Mouse (Mus musculus) liver, postnatal 0 days (tissue): ENCODE results near the gene Lrrc39. TPM values are rescaled to one million over a fixed set of nuclear protein-coding genes. Genes with fewer than 3 reads are reported as not detected.

Experiments used
- ATAC-seq: fragments of 200-750 bp; cut with Nextera tagmentation; 2 replicates; pipeline ENCODE4 v1.8.0; 2017; ENCODE audit warnings: mild to moderate bottlenecking, moderate library complexity
- DNase-seq: peaks from one replicate; pipeline ENCODE4 v3.0.0-alpha.2; 2016
- H3K27ac ChIP-seq: fragments of 300-500 bp; sonication (generic); 2 replicates; pipeline ENCODE4 v1.5.1; 2014; ENCODE audit warnings: antibody characterized with exemption, moderate library complexity, mild to moderate bottlenecking, low read depth
- H3K27me3 ChIP-seq: fragments of 300-500 bp; sonication (generic); 2 replicates; pipeline ENCODE4 v1.6.1; 2014; ENCODE audit warnings: low read length, control low read depth, mixed read lengths; ENCODE audit not compliant: insufficient read depth
- H3K36me3 ChIP-seq: fragments of 300-500 bp; sonication (generic); replicated peaks from 2 replicates; pipeline ENCODE4 v1.6.1; 2014; ENCODE audit warnings: mild to moderate bottlenecking, control low read depth, low read length, moderate library complexity, mixed read lengths; ENCODE audit not compliant: insufficient read depth
- H3K4me1 ChIP-seq: fragments of 300-500 bp; sonication (generic); 2 replicates; pipeline ENCODE4 v1.6.1; 2014; ENCODE audit warnings: antibody characterized with exemption, mild to moderate bottlenecking, control low read depth; ENCODE audit not compliant: insufficient read depth
- H3K4me2 ChIP-seq: fragments of 300-500 bp; sonication (generic); 2 replicates; pipeline ENCODE4 v1.6.1; 2014; ENCODE audit warnings: low read depth, mild to moderate bottlenecking, low read length, moderate library complexity, mixed read lengths
- H3K4me3 ChIP-seq: fragments of 300-500 bp; sonication (generic); 2 replicates; pipeline ENCODE4 v1.5.1; 2014; ENCODE audit warnings: low read depth, low read length
- H3K9ac ChIP-seq: fragments of 300-500 bp; sonication (generic); replicated peaks from 2 replicates; pipeline ENCODE4 v1.6.1; 2014; ENCODE audit warnings: mild to moderate bottlenecking, moderate library complexity
- H3K9me3 ChIP-seq: fragments of 300-500 bp; sonication (generic); 2 replicates; pipeline ENCODE4 v1.6.1; 2016; ENCODE audit warnings: mild to moderate bottlenecking, control low read depth, low read length, mixed read lengths
- CTCF ChIP-seq: sonication (generic); IDR thresholded peaks from 2 replicates; pipeline ENCODE4 v1.5.1; 2016; ENCODE audit warnings: antibody characterized with exemption, low read depth
- EP300 ChIP-seq: IDR thresholded peaks from 2 replicates; pipeline ENCODE4 v1.6.1; 2016; ENCODE audit warnings: antibody characterized with exemption, low read depth, mild to moderate bottlenecking
- whole genome bisulfite sequencing: fragments of 180-500 bp; shearing (Covaris S2); extraction: QIAGEN DNeasy Blood & Tissue Kit; methylation state at CpG from one replicate; pipeline ENCODE4 v1.1.7; 2014; ENCODE audit not compliant: insufficient replicate concordance; 5-methylcytosine and 5-hydroxymethylcytosine counted together
- polyA plus RNA-seq: library from polyadenylated mRNA; unstranded; fragments of >200 nt; fragmentation: Nextera tagmentation; extraction: Ambion mirVana; gene quantifications from 2 replicates; pipeline ENCODE4 v1.2.1, GENCODE M21; 2015

Lrrc39 gene
- 1.6 and 1.9 TPM in 2 replicates for polyA plus RNA-seq

DNA sequence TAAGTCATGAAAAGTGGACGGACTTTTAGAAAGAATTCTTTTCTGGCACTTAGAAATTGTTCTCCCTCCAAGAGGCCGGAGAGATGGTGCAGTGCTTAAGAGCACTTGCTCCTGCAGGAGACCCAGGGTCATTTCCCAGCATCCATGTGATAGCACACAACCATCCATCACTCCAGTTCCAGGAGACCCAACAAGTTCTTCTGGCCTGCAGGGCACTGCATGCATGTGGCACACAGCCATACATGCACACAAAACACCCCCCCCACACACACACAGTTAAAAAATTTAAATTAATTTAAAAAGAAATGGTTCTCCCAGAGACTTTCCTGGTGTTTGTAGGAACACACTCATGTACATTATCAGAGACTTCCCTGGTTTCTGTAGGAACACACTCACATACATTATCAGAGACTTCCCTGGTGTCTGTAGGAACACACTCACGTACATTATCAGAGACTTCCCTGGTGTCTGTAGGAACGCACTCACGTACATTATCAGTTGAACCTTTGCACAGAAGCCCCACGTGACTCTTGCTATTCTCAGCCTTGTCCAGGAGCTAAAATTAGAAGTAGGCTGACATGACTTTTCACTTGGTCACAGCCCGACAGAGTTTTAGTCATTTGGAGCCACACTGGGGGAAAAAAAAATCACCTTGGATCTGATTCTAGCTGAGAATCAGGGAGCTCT, at the start of gene Lrrc39:
Lrrc39 (plus strand) TSS at position 566 of the 687 bp plus-strand sequence.
- Histone ChIP-seq H3K27me3 (no peaks in the 10 kb centered on the region), H3K36me3 (no peaks in the 10 kb centered on the region), H3K4me2 (peak within 1 kb of the TSS; percentile 65), H3K4me1 (peaks cover 11% of the 10 kb centered on the region), H3K9ac (peak within 1 kb of the TSS; percentile 63), H3K27ac (peak within 1 kb of the TSS; percentile 71), H3K4me3 (peak within 1 kb of the TSS; percentile 36), H3K9me3 (peaks cover 5% of the 10 kb centered on the region; the same call in 1 of the 2 replicates)
- DNase-seq, result peak; percentile 47
- 27% methylated on average over 7 of the region's 7 CpGs for WGBS
- peak; percentile 99 for ATAC-seq
- TF ChIP-seq EP300, result peak; percentile 95
- no peak for TF ChIP-seq CTCF

GRCm38 (mm10) chr3:116520141-116520761, 42.5 kb upstream of the Lrrc39 start:
- H3K27ac ChIP-seq, result no peak overlapping the region
- peak; percentile 59 for ATAC-seq
- TF ChIP-seq EP300 (no peak), CTCF (no peak)

DNA sequence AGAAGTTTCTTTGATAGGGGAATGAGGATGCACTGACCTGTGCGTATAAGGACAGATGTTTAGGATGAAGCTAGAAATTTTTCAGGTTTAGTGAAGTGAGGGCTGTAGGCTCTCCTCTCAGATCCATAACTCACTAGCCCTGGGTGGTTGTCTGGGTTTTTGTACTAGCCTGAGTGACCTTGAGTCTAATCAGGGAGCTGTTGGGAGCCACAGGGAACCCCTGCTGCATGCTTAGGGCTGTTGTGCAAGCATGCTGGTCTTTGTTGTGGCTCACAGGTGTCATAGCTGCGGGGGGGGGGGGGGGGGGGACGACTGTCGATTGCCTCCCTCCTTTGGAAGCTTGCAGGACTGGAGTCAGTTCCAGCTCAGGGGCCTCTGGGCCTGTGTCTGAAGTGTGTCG, 33.0 kb upstream of the Lrrc39 start:
- DNase-seq (no peak), ATAC-seq (peak; percentile 49; the same call in 1 of the 2 replicates)
- TF ChIP-seq CTCF, result no peak
- no peak for TF ChIP-seq EP300
- no peak overlapping the region for H3K4me2 ChIP-seq
- H3K4me3 ChIP-seq, result no peak overlapping the region
- no peaks in the 10 kb centered on the region for H3K9me3 ChIP-seq
- no peak overlapping the region for H3K9ac ChIP-seq
- 83% methylated on average over 2 of the region's 5 CpGs for WGBS
- H3K36me3 ChIP-seq, result peaks cover 4% of the 10 kb centered on the region
- no peak overlapping the region for H3K27ac ChIP-seq
- no peaks in the 10 kb centered on the region for H3K4me1 ChIP-seq
- no peaks in the 10 kb centered on the region for H3K27me3 ChIP-seq

More at GRCm38 (mm10) chr3:116520141-116520761, 42.5 kb upstream of the Lrrc39 start:
- no peaks in the 10 kb centered on the region for H3K27me3 ChIP-seq
- 0 out of 2 replicates have a peak, but pooled peaks cover 4% of the 10 kb centered on the region for H3K36me3 ChIP-seq
- no peaks in the 10 kb centered on the region for H3K4me1 ChIP-seq
- no peak overlapping the region for H3K4me3 ChIP-seq
- 71% methylated on average over 12 of the region's 12 CpGs for WGBS
- DNase-seq, result no peak
- no peak overlapping the region for H3K9ac ChIP-seq
- H3K9me3 ChIP-seq, result no peaks in the 10 kb centered on the region
- no peak overlapping the region for H3K4me2 ChIP-seq

DNA sequence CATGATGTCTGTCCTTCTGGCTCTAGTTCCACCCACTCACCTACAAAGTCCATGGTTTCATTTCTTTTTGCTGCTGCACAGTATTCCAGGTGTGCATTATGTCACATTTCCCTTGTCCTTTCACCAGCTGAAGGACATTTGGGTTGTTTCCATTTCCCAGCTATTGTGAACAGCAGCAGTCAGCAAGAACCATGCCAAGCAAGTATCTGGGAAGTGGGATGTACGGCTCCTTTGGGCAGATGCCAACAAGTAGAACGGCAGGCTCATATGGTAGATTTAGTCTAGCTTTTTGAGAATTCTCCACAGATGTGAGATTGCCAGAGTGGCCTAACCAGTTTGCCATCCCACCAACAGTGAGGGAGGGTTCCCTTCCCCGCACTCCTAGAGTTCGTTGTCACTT, 31.9 kb upstream of the Lrrc39 start:
- H3K36me3 ChIP-seq, result peaks cover 14% of the 10 kb centered on the region
- ATAC-seq, result no peak
- H3K4me2 ChIP-seq, result no peak overlapping the region
- WGBS, result 82% methylated on average over 4 of the region's 4 CpGs
- no peak overlapping the region for H3K27ac ChIP-seq
- TF ChIP-seq CTCF (no peak), EP300 (no peak)
- H3K9me3 ChIP-seq, result no peaks in the 10 kb centered on the region
- no peaks in the 10 kb centered on the region for H3K27me3 ChIP-seq
- H3K9ac ChIP-seq, result no peak overlapping the region
- no peak for DNase-seq
- H3K4me3 ChIP-seq, result no peak overlapping the region
- no peaks in the 10 kb centered on the region for H3K4me1 ChIP-seq

GRCm38 (mm10) chr3:116536428-116537199, 26.2 kb upstream of the Lrrc39 start:
- TF ChIP-seq CTCF (no peak), EP300 (0 out of 2 replicates have a peak, but pooled peaks have one; percentile 21)
- H3K36me3 ChIP-seq, result peaks cover 27% of the 10 kb centered on the region
- H3K27ac ChIP-seq, result no peak overlapping the region
- WGBS, result 41% methylated on average over 16 of the region's 16 CpGs
- H3K4me3 ChIP-seq, result no peak overlapping the region
- H3K9ac ChIP-seq, result no peak overlapping the region
- no peaks in the 10 kb centered on the region for H3K9me3 ChIP-seq
- ATAC-seq (peak; percentile 66), DNase-seq (peak; percentile 54)
- peak overlapping the region; percentile 26; the same call in 1 of the 2 replicates for H3K4me2 ChIP-seq
- no peaks in the 10 kb centered on the region for H3K27me3 ChIP-seq
- no peaks in the 10 kb centered on the region for H3K4me1 ChIP-seq

GRCm38 (mm10) chr3:116537200-116537573, 25.6 kb upstream of the Lrrc39 start:
- no peaks in the 10 kb centered on the region for H3K9me3 ChIP-seq
- H3K4me2 ChIP-seq, result no peak overlapping the region
- TF ChIP-seq CTCF (no peak), EP300 (no peak)
- H3K36me3 ChIP-seq, result peaks cover 27% of the 10 kb centered on the region
- ATAC-seq (no peak), DNase-seq (no peak)
- no peaks in the 10 kb centered on the region for H3K4me1 ChIP-seq
- WGBS, result 81% methylated on average over 6 of the region's 6 CpGs
- H3K4me3 ChIP-seq, result no peak overlapping the region
- H3K9ac ChIP-seq, result no peak overlapping the region
- no peaks in the 10 kb centered on the region for H3K27me3 ChIP-seq
- no peak overlapping the region for H3K27ac ChIP-seq
